Mouse (Mus musculus): ENCODE measurements around the gene Actrt3.

DNA sequence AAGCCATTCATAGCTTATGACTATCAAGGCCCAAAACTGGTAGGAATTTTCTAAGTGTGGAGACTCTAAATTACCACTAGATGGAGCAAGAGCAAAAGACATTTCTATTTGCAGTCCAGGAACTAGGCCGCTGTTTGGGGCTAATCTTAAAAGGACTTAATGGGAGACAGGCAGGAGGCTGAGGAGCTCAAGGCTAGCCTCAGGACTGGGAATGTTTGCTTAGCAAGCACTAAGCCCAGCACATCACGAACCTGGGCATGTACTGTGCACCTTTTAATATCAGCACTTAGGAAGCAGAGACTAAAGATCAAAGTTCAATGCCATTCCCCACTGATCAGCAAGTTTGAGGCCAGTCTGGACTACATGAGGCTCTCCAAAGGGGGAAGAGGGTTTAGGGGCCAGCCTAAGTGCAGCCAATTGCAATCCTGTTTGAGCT, 7.3 kb downstream of the Actrt3 start:
- TF ChIP-seq CTCF (IDR thresholded peaks at IDR 0.05; ENCODE audit: low read depth, low read length) (peak; percentile 6), POLR2A (IDR thresholded peaks at IDR 0.05; ENCODE audit: insufficient read depth, low read length) (no peak), EP300 (IDR thresholded peaks at IDR 0.05; ENCODE audit: insufficient read depth, low read depth, low read length) (no peak)
